Mouse (Mus musculus) heart, postnatal 0 days (tissue): ENCODE results near the gene Mepe.

Experiments used
- CTCF ChIP-seq: IDR thresholded peaks from 2 replicates; pipeline ENCODE4 v1.5.1; 2016; ENCODE audit warnings: antibody characterized with exemption, control low read depth, low read depth
- EP300 ChIP-seq: IDR thresholded peaks from 2 replicates; pipeline ENCODE4 v1.6.1; 2016; ENCODE audit warnings: antibody characterized with exemption, low read depth

DNA sequence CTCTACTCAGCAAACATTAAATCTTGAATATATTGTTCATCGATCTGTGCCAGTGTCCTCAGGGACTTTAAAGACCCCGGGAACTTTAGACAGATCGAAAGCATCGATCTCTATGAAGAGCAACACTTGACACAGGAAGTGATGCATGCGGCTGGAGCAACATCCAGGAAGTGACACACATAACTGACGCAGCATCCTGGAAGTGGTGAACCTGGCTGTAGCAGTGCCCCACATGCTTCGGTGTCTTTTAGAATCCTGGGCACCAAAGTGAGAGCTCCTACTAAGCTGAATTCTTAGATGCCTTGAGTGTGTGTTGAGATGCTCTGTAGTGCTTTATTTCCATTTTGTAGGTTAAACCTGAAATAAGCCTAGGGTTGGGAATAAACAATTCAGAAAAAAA, 59.4 kb downstream of the Mepe start:
- TF ChIP-seq CTCF (no peak), EP300 (no peak)
